Mouse (Mus musculus): ENCODE data around the gene Dmbt1. TPM values are rescaled to one million over a fixed set of nuclear protein-coding genes. Genes with fewer than 3 reads are reported as not detected.

The Dmbt1 gene
- 0.04 and 0.06 TPM in 2 replicates for polyA plus RNA-seq (2012; rRNA removed)

GRCm38 (mm10) chr7:131031755-131032154, at the start of gene Dmbt1:
Dmbt1 (plus strand) TSS chr7:131032053.

GRCm38 (mm10) chr7:131146214-131146613, 114.4 kb downstream of the Dmbt1 start, which contains the start of gene 4933402N03Rik:
4933402N03Rik (minus strand) TSS chr7:131146314.

Other genes with a start within 250 kb of the Dmbt1 start
- 153 and 166 TPM in 2 replicates for gene Plekha1, start 166.3 kb upstream of the Dmbt1 start, polyA plus RNA-seq (2012; rRNA removed)
- 18.4 and 30.9 TPM in 2 replicates for gene Htra1, start 95.9 kb upstream of the Dmbt1 start, polyA plus RNA-seq (2012; rRNA removed)
- gene 4933402N03Rik, start 114.3 kb downstream of the Dmbt1 start, polyA plus RNA-seq (2012; rRNA removed): not detected in 2 replicates
- gene 5430419D17Rik, start 142.3 kb downstream of the Dmbt1 start, polyA plus RNA-seq (2012; rRNA removed): under 0.01 TPM in 1 of 2 replicates, not detected in the other

Data from central nervous system, embryonic 14 days (tissue).